Mouse (Mus musculus): ENCODE results near the gene Pla2g12b. TPM values are rescaled to one million over a fixed set of nuclear protein-coding genes. Genes with fewer than 3 reads are reported as not detected.
A peak's percentile ranks its signal among the peaks of the same experiment; 100 is the strongest.

Pla2g12b gene
- total RNA-seq, 2 experiments from 2014 or later = not detected

GRCm38 (mm10) chr10:59459767-59460166 is 56.3 kb downstream of the Pla2g12b start:
- DNase-seq = no peak
- intact Hi-C loops (cut with DNase I) = no loop called here

- intact Hi-C loops (cut with DNase I) = no loop called here
- DNase-seq = no peak
Observed at GRCm38 (mm10) chr10:59462307-59462706, 58.8 kb downstream of the Pla2g12b start.

DNA sequence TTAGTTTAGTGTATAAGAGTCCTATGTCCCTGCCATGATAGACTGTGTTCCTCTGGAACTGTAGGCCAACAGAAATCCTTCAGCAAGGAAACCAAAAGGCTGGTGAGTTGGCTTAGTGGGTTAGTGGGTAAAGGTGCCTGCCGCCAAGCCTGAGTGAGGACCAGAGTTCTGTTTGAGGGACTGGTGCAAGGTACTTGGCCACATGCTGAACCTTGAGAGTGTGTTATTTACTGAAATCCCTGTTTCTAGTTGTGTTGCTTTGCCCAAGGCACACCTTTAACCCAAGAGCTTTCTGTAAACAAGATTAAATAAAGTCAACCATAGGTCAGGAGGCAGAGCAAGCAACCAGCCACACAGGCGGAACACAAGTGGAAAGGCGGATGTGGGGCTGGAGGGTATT is 62.1 kb downstream of the Pla2g12b start:
- no peak for DNase-seq
- intact Hi-C loops (cut with DNase I) = no loop called here

- intact Hi-C loops (cut with DNase I) = no loop called here
- no peak for DNase-seq
Observed at GRCm38 (mm10) chr10:59466626-59467025, 63.2 kb downstream of the Pla2g12b start.

GRCm38 (mm10) chr10:59467297-59467696 is 63.8 kb downstream of the Pla2g12b start:
- no peak for DNase-seq
- intact Hi-C loops (cut with DNase I) = no loop called here

DNA sequence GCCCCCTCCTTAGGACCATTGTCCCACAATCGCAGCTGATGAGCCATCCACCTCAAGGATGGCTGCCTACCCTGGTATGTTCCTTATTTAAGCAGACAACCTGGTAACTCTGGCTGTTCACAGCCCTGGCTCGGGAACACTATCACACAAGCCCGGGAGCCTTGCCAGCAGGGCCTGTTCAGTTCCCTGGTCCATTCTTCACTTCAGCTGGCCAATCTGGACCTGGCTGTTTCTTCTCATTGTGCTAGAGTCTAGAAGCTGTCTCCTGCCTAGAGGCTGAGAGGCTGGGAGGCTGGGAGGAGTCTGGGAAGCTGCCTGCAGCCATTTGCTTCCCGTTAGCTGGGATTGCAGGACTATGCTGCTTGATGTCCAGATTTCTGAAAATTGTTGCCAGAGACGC is 67.0 kb downstream of the Pla2g12b start:
- intact Hi-C loops (cut with DNase I) = no loop called here
- DNase-seq = peak; percentile 54 to 66

Other genes with a start within 250 kb of the Pla2g12b start
- 10 to 100 TPM; 15.2 to 17.0 TPM for gene Sept10, start 181.8 kb upstream of the Pla2g12b start, total RNA-seq (2021)
- 1 to 10 TPM; 1.6 TPM for gene Sowahc, start 181.7 kb upstream of the Pla2g12b start, total RNA-seq (2021)
- 10 to 100 TPM; 31.3 to 51.2 TPM for gene P4ha1, start 80.4 kb upstream of the Pla2g12b start, total RNA-seq (2021)
- 100 to 1,000 TPM; 146 to 148 TPM for gene Gm10273, start 8.0 kb upstream of the Pla2g12b start, total RNA-seq (2021)
- gene Oit3, start 38.1 kb downstream of the Pla2g12b start, total RNA-seq (2021) = not detected
- not detected for gene Gm10322, start 212.4 kb downstream of the Pla2g12b start, total RNA-seq (2021)
- gene Mcu, start 213.0 kb downstream of the Pla2g12b start, total RNA-seq (2021) = 10 to 100 TPM; 21.8 to 24.0 TPM

All from heart, postnatal 36 days (tissue).